Mouse (Mus musculus) CH12.LX (cell line): ENCODE results near the gene Baat. TPM values are rescaled to one million over a fixed set of nuclear protein-coding genes. Genes with fewer than 3 reads are reported as not detected.

ENCODE experiments used
- DNase-seq: peaks from one replicate; pipeline ENCODE4 v3.0.0-alpha.2; 2013; ENCODE audit errors: extremely low read depth
- H3K27ac ChIP-seq: 2 replicates; pipeline ENCODE4 v1.5.1; 2012; ENCODE audit warnings: low read depth, mild to moderate bottlenecking, control low read depth, moderate library complexity; ENCODE audit not compliant: insufficient read depth
- H3K27me3 ChIP-seq: replicated peaks from 2 replicates; pipeline ENCODE3; 2012; ENCODE audit warnings: inconsistent platforms
- H3K36me3 ChIP-seq, 2 experiments: replicated peaks in 1 of 2; 2 replicates each; pipeline versions ENCODE3 to v1.6.1; 2012; ENCODE audit warnings: inconsistent platforms in 1 of 2, low read length in 1 of 2, mild to moderate bottlenecking in 1 of 2, mixed read lengths in 1 of 2, moderate library complexity in 1 of 2; ENCODE audit not compliant: control insufficient read depth in 1 of 2, insufficient read depth in 1 of 2
- H3K4me1 ChIP-seq, 2 experiments: 2 replicates each; pipeline ENCODE4 v1.6.1; 2012; ENCODE audit warnings: inconsistent platforms in 1 of 2, moderate library complexity in 1 of 2; ENCODE audit not compliant: insufficient read depth in 2 of 2, control insufficient read depth in 1 of 2
- H3K4me2 ChIP-seq: 2 replicates; pipeline ENCODE4 v1.6.1; 2012; ENCODE audit warnings: low read depth, mild to moderate bottlenecking, control low read depth; ENCODE audit not compliant: poor library complexity, insufficient read depth, severe bottlenecking
- H3K4me3 ChIP-seq, 3 experiments: fragments of 150-350 bp in 1 of 3; sonication (generic) in 1 of 3; replicated peaks in 1 of 3; 2 replicates each; pipeline versions ENCODE3 to v1.5.1; 2011 to 2012; ENCODE audit warnings: low read depth in 2 of 3, low read length in 2 of 3, mild to moderate bottlenecking in 2 of 3, moderate library complexity in 2 of 3, control low read depth in 1 of 3, improper control_type of control experiment in 1 of 3, inconsistent platforms in 1 of 3, mixed read lengths in 1 of 3; ENCODE audit not compliant: poor library complexity in 1 of 3
- H3K79me2 ChIP-seq: replicated peaks from 2 replicates; pipeline ENCODE4 v1.6.1; 2012; ENCODE audit warnings: mild to moderate bottlenecking, moderate library complexity; ENCODE audit not compliant: control insufficient read depth, poor library complexity, insufficient read depth, severe bottlenecking; ENCODE audit errors: extremely low read depth
- H3K9ac ChIP-seq: 2 replicates; pipeline ENCODE4 v1.6.1; 2012; ENCODE audit warnings: low read depth, mild to moderate bottlenecking, control low read depth, moderate library complexity; ENCODE audit not compliant: insufficient read depth
- H3K9me3 ChIP-seq: replicated peaks from 2 replicates; pipeline ENCODE3; 2012; ENCODE audit warnings: low read length, inconsistent platforms, mixed read lengths
- CHD2 ChIP-seq: IDR thresholded peaks from 2 replicates; pipeline ENCODE4 v1.6.1; 2011; ENCODE audit warnings: low read length, improper control_type of control experiment
- E2F4 ChIP-seq: IDR thresholded peaks from 2 replicates; pipeline ENCODE4 v1.6.1; 2011; ENCODE audit warnings: low read depth, low read length, improper control_type of control experiment; ENCODE audit not compliant: insufficient replicate concordance
- GABPA ChIP-seq: IDR thresholded peaks from 2 replicates; pipeline ENCODE4 v1.6.1; 2012; ENCODE audit warnings: low read depth, low read length, improper control_type of control experiment, inconsistent platforms; ENCODE audit not compliant: insufficient replicate concordance
- JUN ChIP-seq: IDR thresholded peaks from 2 replicates; pipeline ENCODE4 v1.6.1; 2011; ENCODE audit warnings: low read depth, mild to moderate bottlenecking, low read length, improper control_type of control experiment, moderate library complexity; ENCODE audit not compliant: insufficient read depth
- KAT2A ChIP-seq: IDR thresholded peaks from 2 replicates; pipeline ENCODE4 v1.6.1; 2012; ENCODE audit warnings: low read length, improper control_type of control experiment, inconsistent platforms; ENCODE audit not compliant: insufficient replicate concordance
- MAZ ChIP-seq: IDR thresholded peaks from 2 replicates; pipeline ENCODE4 v1.6.1; 2012; ENCODE audit warnings: low read depth, mild to moderate bottlenecking, inconsistent platforms, low read length, improper control_type of control experiment, moderate library complexity
- MYC ChIP-seq: IDR thresholded peaks from 2 replicates; pipeline ENCODE4 v1.6.1; 2011; ENCODE audit warnings: low read depth, mild to moderate bottlenecking, improper control_type of control experiment, low read length
- NRF1 ChIP-seq: IDR thresholded peaks from 2 replicates; pipeline ENCODE4 v1.6.1; 2014; ENCODE audit warnings: low read depth, mild to moderate bottlenecking, inconsistent platforms, low read length, improper control_type of control experiment, moderate library complexity
- PAX5 ChIP-seq: IDR thresholded peaks from 2 replicates; pipeline ENCODE4 v1.6.1; 2012; ENCODE audit warnings: low read length, inconsistent platforms, mixed read lengths
- POLR2AphosphoS2 ChIP-seq: IDR thresholded peaks from 2 replicates; pipeline ENCODE4 v1.6.1; 2011; ENCODE audit warnings: low read depth, low read length, improper control_type of control experiment
- SIN3A ChIP-seq: IDR thresholded peaks from 2 replicates; pipeline ENCODE4 v1.6.1; 2012; ENCODE audit warnings: low read length, improper control_type of control experiment, inconsistent platforms
- TBP ChIP-seq: conservative IDR thresholded peaks from 2 replicates; pipeline ENCODE4 v1.6.1; 2011; ENCODE audit warnings: low read depth, low read length, improper control_type of control experiment
- TCF12 ChIP-seq: IDR thresholded peaks from 2 replicates; pipeline ENCODE4 v1.6.1; 2014; ENCODE audit warnings: low read depth, mild to moderate bottlenecking, inconsistent platforms, low read length, improper control_type of control experiment
- UBTF ChIP-seq: IDR thresholded peaks from 2 replicates; pipeline ENCODE4 v1.6.1; 2012; ENCODE audit warnings: low read depth, mild to moderate bottlenecking, inconsistent platforms, low read length, improper control_type of control experiment, moderate library complexity
- USF1 ChIP-seq: IDR thresholded peaks from 2 replicates; pipeline ENCODE4 v1.6.1; 2014; ENCODE audit warnings: low read depth, mild to moderate bottlenecking, inconsistent platforms, low read length, improper control_type of control experiment
- USF2 ChIP-seq: conservative IDR thresholded peaks from 2 replicates; pipeline ENCODE4 v1.6.1; 2011; ENCODE audit warnings: low read depth, low read length, improper control_type of control experiment
- ZKSCAN1 ChIP-seq: IDR thresholded peaks from 2 replicates; pipeline ENCODE4 v1.6.1; 2012; ENCODE audit warnings: low read depth, inconsistent platforms, low read length, improper control_type of control experiment, borderline replicate concordance
- ZMIZ1 ChIP-seq: IDR thresholded peaks from 2 replicates; pipeline ENCODE4 v1.6.1; 2012; ENCODE audit warnings: low read depth, mild to moderate bottlenecking, inconsistent platforms, low read length, improper control_type of control experiment
- dilution Hi-C: fragments of 300-500 bp; cut with MboI; formaldehyde crosslinking; loops from 2 replicates; pipeline ENCODE4 v1.14.3; 2020; ENCODE audit warnings: low sequenced_read_pairs; ENCODE audit not compliant: extremely low pct_unique_long_range_greater_than_20kb, extremely low pct_ligation_motif_present
- in situ Hi-C: fragments of 300-500 bp; cut with MboI; formaldehyde crosslinking; loops from 3 replicates; pipeline ENCODE4 v1.14.3; 2019; ENCODE audit warnings: low sequenced_read_pairs, low pct_ligation_motif_present, low pct_unique_long_range_greater_than_20kb, mixed read lengths
- polyA plus RNA-seq: library from polyadenylated mRNA; unstranded; fragments of >175 nt; gene quantifications from 2 replicates; pipeline ENCODE4 v1.2.1, GENCODE M21; 2012; ENCODE audit warnings: low read depth; ENCODE audit not compliant: insufficient read length
- total RNA-seq, 2 experiments: library from RNA; depleted of rRNA; stranded (reverse); fragments of 300-350 nt in 1 of 2; fragments of >200 nt in 1 of 2; gene quantifications; 2 replicates each; pipeline ENCODE4 v1.2.3; 2012 to 2014

The Baat gene
- total and polyA plus RNA-seq, 3 experiments, result 0.04 to 0.19 TPM; not detected in 1

DNA sequence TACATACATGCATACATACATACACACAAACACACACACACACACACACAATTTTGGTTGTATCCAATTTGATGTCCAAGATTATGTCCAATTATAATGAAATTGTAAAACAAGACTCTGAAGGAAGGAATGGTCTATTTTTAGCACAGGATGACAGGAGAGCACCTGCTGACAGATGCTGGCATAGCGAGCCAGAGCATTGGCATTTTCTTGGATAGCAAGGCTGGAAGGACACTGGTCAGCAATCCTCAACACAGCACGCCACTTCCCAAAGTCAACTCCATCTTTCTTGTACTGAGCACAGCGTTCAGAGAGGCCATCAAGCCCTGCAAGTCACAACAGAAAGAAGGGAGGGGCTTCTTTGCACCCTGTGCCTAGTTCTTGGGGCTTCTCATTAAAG is 34.6 kb upstream of the Baat start:
- in situ Hi-C loops (no loop called here), dilution Hi-C loops (no loop called here)

DNA sequence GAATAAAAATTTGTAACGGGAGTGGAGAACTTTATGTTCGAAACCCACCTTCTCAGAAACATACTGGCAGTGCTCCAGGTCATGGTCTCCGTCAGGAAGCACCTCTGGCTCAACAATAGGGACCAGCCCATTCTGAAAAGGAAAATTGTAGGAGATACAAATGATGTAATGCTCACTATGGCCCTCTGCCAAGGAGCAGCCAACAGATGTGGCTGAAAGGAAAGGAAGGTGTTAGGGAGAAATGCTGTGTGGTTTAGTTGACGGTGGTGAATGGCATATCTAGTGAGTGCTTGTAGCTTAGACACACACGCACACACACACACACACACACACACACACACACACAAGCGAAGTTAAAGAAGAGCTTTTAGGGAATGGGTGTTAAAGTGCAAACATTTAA is 33.3 kb upstream of the Baat start:
- Histone ChIP-seq H3K9ac (no peak overlapping the region), H3K79me2 (no peaks in the 10 kb centered on the region), H3K36me3 (no peaks in the 10 kb centered on the region), H3K4me1 (no peaks in the 10 kb centered on the region), H3K9me3 (no peaks in the 10 kb centered on the region), H3K4me2 (no peak overlapping the region), H3K4me3 (no peak overlapping the region), H3K27me3 (no peaks in the 10 kb centered on the region), H3K27ac (no peak overlapping the region)
- dilution Hi-C loops, result no loop called here
- no peak for DNase-seq
- in situ Hi-C loops, result no loop called here
- TF ChIP-seq CHD2, result no peak
- no peak for TF ChIP-seq JUN
- no peak for TF ChIP-seq E2F4
- TF ChIP-seq KAT2A, result no peak
- no peak for TF ChIP-seq MYC
- no peak for TF ChIP-seq UBTF
- TF ChIP-seq TCF12, result no peak
- TF ChIP-seq PAX5, result no peak
- TF ChIP-seq USF1, result no peak

More for the DNA sequence above, 34.6 kb upstream of the Baat start:
- TF ChIP-seq TBP (no peak), E2F4 (no peak), KAT2A (no peak), GABPA (no peak), UBTF (no peak), USF2 (no peak), ZMIZ1 (no peak), NRF1 (no peak), MAZ (no peak), SIN3A (no peak), POLR2AphosphoS2 (no peak), ZKSCAN1 (no peak)
- TF ChIP-seq, all 38 proteins: peak for 0
- no peaks in the 10 kb centered on the region for H3K27me3 ChIP-seq
- no peaks in the 10 kb centered on the region for H3K79me2 ChIP-seq
- no peaks in the 10 kb centered on the region for H3K4me1 ChIP-seq
- no peak overlapping the region for H3K4me2 ChIP-seq
- no peak overlapping the region for H3K4me3 ChIP-seq
- no peaks in the 10 kb centered on the region for H3K36me3 ChIP-seq
- no peak overlapping the region for H3K27ac ChIP-seq
- no peaks in the 10 kb centered on the region for H3K9me3 ChIP-seq
- H3K9ac ChIP-seq, result no peak overlapping the region
- DNase-seq, result no peak
